Mouse (Mus musculus): ENCODE measurements around the gene Pkhd1.

- TF ChIP-seq CTCF (IDR thresholded peaks at IDR 0.05; ENCODE audit: borderline replicate concordance, extremely low read depth, insufficient read depth, insufficient read length) (no peak), POLR2A (IDR thresholded peaks at IDR 0.05; ENCODE audit: borderline replicate concordance, extremely low read depth, insufficient read depth, insufficient read length, poor library complexity, severe bottlenecking) (no peak)
Measured at GRCm38 (mm10) chr1:20605489-20605888, 12.4 kb downstream of the Pkhd1 start.
